Mouse (Mus musculus): ENCODE measurements around the gene Fam227a.
A peak's percentile ranks its signal among the peaks of the same experiment; 100 is the strongest.

The Fam227a gene

GRCm38 (mm10) chr15:79658531-79659375, at the start of gene Fam227a, which contains the start of gene Cby1:
Fam227a (minus strand) TSS chr15:79658956.
Cby1 (plus strand) TSS chr15:79659199.
- DNase-seq = peak; percentile 97

- DNase-seq = no peak
Observed at GRCm38 (mm10) chr15:79708229-79708822, 49.6 kb upstream of the Fam227a start.

- DNase-seq = no peak
Observed at GRCm38 (mm10) chr15:79706603-79707214, 48.0 kb upstream of the Fam227a start.

- no peak for DNase-seq
Observed at GRCm38 (mm10) chr15:79697558-79698187, 38.9 kb upstream of the Fam227a start.

GRCm38 (mm10) chr15:79697011-79697410, 38.3 kb upstream of the Fam227a start:
- DNase-seq = no peak

GRCm38 (mm10) chr15:79696508-79696907, 37.8 kb upstream of the Fam227a start:
- no peak for DNase-seq

- peak; percentile 70 for DNase-seq
Observed at GRCm38 (mm10) chr15:79695516-79695915, 36.8 kb upstream of the Fam227a start.

GRCm38 (mm10) chr15:79694512-79694911, 35.8 kb upstream of the Fam227a start:
- peak; percentile 82 for DNase-seq

- no peak for DNase-seq
Observed at GRCm38 (mm10) chr15:79693740-79694139, 35.0 kb upstream of the Fam227a start.

GRCm38 (mm10) chr15:79692334-79692733, 33.6 kb upstream of the Fam227a start:
- no peak for DNase-seq

- peak; percentile 56 for DNase-seq
Observed at GRCm38 (mm10) chr15:79691023-79691508, 32.3 kb upstream of the Fam227a start.

GRCm38 (mm10) chr15:79690426-79691022, 31.8 kb upstream of the Fam227a start, which contains the start of gene Gtpbp1:
Gtpbp1 (plus strand) TSS chr15:79690845.
- DNase-seq = peak; percentile 97

GRCm38 (mm10) chr15:79689662-79690425, 31.1 kb upstream of the Fam227a start:
- DNase-seq = no peak

GRCm38 (mm10) chr15:79688268-79688956, 29.7 kb upstream of the Fam227a start:
- DNase-seq = no peak

- DNase-seq = peak; percentile 97
Observed at GRCm38 (mm10) chr15:79687646-79688267, 29.0 kb upstream of the Fam227a start, which contains the start of gene Josd1. Josd1 (minus strand) TSS chr15:79687919.

- DNase-seq = no peak
Observed at GRCm38 (mm10) chr15:79687175-79687574, 28.4 kb upstream of the Fam227a start.

GRCm38 (mm10) chr15:79686046-79686869, 27.5 kb upstream of the Fam227a start:
- DNase-seq = peak; percentile 65

GRCm38 (mm10) chr15:79685141-79685641, 26.4 kb upstream of the Fam227a start:
- DNase-seq = no peak

GRCm38 (mm10) chr15:79684616-79685015, 25.9 kb upstream of the Fam227a start:
- no peak for DNase-seq
